Mouse (Mus musculus): ENCODE measurements at regions not wholly inside any gene's neighbourhood (a gene's known extent, or its start where the extent isn't known, plus 50 kb on each side); places are given as distances from the start of the nearest gene placed in this dataset.

DNA sequence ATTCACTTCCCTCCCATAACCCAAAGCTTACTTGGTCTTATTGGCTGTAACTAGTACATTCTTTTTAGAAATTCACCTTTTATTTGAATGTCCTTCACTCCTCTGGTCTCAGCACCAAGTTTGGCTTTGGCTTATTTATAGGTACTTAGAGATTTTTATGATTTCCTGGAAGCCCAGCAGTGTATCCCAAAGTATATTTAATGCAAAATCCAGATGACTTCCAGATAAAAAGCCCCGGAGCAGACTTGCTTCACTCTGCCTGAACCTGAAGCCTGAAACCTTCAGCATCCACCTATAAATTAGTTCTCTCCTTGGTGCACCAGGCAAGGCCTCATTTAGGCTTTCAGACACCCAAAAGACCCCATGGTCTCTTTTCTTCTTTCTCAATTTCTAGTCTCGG is 250.8 kb downstream of the Tle4 start:
- no peak for DNase-seq

DNA sequence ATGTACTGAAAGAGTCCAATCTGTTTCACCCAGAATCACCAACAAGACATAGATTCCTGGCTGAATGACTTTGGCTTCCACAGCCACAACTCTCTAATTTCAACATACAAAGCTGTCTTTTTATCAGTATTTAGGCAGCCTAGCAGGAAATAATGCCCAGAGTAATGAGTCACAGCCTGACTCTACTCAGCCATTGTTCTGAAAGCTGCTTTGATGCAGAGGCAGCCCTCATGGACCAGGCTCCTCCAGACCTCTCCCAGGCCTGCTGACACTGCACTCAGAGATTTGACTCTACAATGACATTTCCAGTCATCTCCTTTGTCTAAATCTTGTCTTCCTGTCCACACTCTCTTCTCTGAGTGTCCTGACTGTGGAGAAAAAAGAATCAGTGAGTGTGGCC is 250.4 kb downstream of the Tle4 start:
- DNase-seq, result no peak

DNA sequence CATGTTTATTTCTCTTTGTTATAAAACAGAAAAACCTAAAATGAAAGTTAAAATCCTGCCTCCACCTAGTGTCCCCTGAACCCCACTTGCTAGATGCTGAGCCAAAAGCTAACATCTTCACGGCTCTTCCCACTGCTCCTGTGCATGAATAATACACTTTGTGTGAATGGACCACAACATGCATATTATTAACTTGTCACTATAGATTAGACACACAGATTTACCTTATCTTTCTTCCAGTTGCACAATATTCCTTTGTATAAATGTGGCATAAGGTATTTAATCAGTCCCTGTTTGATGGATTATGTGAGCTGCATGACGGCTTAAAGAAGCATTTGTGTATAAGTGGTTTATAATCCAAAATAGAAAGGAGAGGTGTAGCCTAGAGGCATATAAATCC is 248.1 kb downstream of the Tle4 start:
- DNase-seq, result no peak

DNA sequence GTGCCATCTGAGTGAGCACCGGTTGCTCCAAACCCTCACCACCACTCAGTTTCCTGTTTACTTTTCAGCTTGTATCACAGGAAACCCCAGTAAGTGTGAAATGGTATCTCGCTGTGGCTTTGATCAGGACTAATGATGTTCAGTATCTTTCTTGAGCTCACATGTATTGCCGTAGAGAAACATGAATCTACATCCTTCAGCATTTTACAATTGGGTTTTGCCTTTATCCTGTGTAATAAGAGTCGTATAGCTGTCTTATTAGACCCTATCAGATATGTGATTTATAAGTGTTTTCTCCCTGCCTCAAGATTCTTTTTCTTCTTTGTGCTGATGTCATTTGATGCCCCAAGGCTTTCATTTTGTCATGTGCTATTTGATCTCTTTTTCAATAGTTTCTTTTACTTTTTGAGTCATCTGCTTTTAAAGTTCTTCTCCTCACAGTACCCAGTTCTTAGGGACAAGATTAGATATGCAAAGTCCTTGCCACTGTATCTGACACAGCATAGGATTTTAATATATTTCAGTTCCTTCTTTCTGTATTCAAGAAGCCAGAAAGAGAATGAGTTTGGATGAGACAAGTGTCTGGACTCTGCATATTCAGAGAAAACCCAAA is 246.0 kb downstream of the Tle4 start:
- DNase-seq, result no peak

DNA sequence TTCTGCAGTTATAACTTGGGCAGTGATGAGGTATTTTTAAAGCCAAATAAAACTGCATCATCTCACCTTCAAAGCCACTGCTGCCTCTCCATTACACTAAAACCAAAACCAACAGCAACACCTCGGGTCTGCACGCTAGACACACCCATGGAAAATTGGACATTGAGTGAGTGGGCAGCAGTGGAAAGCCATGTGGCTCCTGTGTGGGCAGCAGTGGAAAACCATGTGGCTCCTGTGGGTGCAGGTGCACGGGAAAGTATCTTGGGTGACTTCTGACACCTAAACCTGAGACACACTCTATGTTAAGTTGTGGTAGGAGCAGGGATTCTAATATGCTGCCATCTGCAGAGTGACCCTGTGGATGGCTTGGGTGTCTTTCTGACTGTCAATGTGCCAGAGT is 245.3 kb downstream of the Tle4 start:
- DNase-seq, result no peak

DNA sequence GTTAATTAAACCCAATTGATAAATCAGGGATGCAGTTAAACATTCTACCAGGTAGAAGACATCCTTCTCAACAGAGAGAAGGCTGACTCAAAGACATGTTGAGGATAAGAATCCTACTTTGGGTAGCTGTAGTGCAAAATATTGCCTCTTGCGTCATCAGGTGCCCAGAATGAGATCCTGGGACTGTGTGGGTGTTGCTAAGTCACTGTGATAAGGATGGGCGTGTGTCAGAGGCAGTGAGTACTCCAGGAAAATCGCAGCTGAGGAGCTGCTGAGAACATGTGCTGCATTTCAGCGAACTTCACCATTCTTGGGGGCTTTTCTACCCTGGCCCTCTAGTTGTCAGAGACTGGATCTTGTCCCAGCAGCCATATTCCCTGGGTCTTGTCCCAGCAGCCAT is 244.7 kb downstream of the Tle4 start:
- DNase-seq, result no peak

DNA sequence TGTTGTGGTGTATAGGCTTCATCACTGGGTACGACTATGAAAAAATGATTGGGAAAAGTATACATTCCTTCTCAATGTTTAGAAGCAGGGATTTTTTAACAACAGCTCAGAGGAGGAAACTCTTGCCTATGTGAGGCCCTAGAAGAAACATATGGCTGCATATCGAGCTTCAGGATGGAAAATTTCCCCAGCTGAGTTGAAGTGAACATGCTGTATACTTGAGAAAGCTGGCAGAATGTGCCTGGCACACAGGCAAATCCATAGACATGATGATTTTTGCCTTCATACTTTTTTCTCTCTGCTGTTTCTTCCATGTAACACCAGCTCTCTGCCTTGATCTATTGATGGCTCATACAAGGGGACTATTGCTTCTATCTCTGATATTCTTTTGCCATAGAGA is 242.7 kb downstream of the Tle4 start:
- DNase-seq, result no peak

DNA sequence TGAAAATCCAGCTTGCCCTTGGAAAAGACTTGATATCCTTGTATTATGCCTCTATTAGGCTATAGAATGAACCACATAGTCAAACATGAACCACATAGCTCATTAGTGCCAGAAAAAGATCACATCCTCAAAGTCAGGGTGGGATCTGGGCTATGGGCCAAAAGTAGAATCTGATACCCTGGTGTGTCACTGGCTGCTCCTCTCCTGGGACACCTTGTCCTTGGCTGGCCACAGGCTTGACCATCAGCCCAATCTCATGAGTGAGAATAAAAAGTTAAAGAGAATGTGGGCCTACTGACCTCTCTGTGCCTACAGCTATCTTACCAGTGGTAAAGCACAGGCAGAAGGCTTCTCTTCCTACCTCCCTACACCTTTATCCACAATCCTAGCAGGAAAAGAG is 241.9 kb downstream of the Tle4 start:
- no peak for DNase-seq

DNA sequence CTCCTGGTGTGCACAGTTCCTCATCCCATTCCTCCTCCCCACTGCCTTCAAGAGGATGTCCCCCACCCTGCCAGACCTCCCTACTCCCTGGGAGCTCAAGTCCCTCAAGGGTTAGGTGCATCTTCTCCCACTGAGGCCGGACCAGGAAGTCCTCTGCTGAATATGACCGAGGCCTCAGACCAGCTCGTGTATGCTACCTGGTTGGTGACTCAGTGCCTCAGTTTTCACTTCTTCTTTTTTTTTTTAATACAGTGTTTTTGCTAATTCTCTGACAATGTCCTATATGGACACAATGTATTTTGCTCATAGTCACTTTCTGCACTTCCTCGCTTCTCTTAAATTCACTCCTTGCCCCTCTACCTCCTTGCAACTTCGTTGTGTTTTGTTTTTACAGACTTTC is 237.2 kb downstream of the Tle4 start:
- DNase-seq, result no peak

DNA sequence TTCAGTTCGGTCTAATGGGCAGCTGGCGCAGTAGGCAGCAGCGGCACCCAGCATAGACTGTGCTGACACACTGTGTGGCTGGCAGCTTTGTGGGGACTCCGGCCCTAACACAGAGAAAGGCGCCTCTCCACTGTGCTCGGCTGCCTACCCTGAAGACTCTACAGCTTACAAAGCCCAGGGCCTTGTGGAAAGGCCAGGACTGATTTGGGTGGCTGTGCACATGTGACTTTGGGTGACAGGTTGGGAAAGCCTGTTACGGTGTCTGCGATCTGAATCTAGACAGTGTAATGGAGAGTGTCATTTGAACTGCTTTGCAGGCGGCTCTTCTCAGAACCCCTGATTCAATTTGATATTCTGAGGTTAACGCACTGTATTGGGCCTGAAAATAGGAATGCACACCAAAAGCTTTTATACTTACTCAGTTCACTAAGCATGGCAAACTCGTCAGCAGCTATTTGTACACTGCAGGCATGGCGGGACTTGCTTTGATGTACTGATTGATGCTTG is 228.7 kb downstream of the Tle4 start:
- DNase-seq, result no peak

DNA sequence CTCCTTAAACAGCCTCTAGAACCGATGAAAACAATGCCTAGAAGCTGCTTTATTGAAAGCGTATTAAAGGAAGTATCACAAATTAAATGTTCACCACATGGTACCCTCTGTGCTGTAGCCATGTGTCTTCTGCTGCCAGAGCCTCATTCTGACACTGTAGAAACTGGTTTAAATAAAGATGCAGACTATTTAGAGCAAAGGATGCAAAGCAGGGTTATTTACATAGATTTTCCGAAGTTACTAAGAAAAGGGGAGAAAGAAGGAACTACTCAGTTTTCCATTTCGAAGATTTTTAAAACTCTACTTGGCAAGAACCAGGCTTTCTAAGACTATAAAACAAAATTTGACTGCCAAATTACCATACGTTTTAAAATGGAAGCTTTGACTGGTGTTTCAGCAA is 226.5 kb downstream of the Tle4 start:
- DNase-seq, result no peak

DNA sequence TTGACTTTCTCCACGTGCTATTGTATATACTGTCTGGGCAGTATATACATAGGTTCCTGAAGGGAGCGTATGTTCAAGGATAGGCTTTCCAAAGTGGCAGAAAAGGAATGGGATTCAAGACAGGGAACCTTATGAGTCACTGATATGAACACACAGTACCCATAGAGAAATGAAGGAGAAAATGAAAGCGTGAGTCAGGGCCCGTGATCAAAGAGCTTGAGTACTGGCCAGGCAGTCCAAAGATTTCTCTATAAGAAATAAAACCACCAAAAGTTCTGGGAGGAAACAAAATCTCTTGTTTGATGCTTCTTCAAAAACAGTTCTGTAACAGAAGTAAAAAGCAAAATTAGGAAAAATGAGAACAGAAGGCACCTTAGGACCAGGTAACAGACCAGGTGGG is 223.9 kb downstream of the Tle4 start:
- no peak for DNase-seq

DNA sequence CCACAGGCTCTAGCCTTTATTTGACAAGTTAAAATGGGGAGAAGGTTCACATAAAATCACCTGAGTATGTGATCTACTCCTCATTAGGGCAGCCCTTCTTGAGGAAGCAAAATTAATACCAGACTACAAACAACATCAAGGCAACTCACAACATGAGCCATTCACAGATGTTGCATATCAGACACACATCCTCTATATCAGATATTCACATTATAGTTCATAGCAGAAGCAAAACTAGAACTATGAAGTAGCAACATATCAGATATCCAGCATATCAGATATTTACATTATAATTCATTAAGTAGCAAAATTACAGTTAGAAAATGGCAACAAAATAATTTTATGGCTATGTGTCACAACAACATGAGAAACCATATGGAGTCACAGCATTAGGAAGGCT is 217.0 kb downstream of the Tle4 start:
- DNase-seq, result no peak

DNA sequence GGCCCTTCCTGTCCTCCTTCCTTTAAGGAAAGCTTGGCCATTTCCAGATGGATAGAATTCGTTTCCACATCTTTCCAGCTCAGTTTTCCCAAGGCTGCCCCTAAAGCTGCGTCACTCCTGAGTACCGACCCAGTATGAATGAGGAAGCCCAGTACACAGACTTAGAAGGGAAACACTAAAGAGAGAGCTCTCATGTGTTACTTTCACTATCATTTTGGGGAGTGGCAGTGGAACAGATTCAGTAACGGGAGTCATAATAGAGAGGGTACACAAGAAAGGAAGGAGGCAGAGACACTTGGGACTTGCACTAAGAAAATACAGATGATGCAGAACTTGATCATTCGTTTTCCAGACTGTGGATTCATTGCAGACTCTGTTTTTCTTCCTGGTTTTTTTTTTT is 210.1 kb downstream of the Tle4 start:
- DNase-seq, result no peak

DNA sequence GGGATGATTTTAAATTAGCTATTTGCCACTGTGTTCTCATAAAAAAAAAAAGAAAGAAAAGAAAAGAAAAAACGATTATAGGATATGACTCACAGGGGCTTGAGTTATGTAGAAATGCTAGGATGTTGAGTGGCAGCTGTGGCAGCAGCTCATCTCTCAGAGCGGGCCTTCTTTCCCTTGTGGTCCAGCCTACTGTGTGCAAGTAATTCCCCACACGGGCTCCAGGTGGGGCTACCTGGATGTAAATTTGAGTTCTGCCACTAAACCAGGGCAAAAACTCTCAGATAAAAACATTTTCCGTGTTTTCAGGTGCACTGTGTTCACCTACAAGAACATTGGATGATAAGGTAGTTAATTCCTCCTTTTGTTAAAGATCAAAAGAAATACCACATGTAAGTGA is 209.3 kb downstream of the Tle4 start:
- DNase-seq, result no peak

DNA sequence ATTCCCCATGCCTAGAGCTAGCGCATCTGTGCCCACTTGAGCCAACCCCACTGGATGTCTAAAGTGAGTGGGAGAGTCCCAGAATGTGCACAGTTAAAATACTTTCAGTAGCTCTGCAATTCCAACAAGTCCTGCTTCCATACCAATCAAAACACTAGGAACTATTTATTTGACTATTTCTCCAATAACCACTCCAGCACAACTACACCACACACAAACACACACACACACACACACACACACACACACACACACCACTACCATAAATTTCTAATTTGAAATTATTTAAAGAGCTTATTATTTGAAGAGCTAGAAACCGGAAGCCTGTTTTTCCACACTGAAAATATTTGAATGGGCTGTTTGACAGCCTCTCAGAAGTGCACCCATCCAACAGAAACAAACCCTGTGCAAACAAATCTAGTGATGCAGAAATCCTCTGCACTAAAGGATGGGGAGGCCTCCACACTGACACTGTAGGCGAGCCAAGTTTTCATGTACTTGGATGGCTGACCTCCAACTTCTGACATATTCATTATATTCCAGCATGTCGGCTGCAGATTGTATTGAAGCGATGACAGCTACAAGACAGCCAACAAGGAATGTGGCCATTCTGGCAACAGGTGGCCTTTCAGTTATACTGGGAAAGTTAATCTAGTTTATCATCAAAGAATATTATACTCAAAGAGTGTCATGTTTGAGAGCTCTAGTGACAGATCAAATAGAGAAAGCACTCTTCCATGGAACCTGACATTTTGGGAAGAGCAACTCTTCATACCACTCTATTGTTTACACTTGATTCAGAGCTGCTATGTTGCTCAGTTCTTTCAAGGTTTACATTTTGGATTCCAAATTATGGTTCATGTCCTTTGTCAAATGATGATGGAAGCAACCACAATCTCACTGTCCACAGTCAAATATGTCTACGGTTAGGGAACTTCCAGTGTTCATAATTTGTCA is 207.7 kb downstream of the Tle4 start:
- peak; percentile 41 for DNase-seq

DNA sequence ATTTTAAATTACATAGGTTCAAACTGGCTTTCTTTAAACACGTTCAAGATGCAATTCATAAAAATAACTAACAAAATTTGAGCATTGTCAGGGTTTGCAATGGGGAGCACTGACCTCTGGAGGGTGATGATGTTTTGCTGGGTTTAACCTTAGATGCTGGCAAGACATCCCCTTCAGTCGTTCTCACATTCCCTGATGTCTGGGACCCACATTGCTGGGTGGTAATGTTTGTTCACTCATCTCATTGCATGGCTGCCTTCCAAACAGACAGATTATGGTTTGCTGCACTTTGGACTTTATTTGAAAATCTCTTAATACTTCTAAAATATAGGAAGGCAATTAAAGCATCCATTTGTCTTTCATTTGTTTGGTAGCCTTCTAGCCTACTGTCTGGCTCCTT is 206.9 kb downstream of the Tle4 start:
- DNase-seq, result no peak
